Mouse (Mus musculus): ENCODE data around the gene Alox12b. TPM values are rescaled to one million over a fixed set of nuclear protein-coding genes. Genes with fewer than 3 reads are reported as not detected.
A peak's percentile ranks its signal among the peaks of the same experiment; 100 is the strongest.

Alox12b gene
- total and polyA plus RNA-seq, 2 experiments from 2014 or later: 0.91 to 1.5 TPM

- no peak for ATAC-seq (ENCODE audit: low FRiP score)
These were observed 28.2 kb downstream of the Alox12b start for GRCm38 (mm10) chr11:69185031-69185430.

GRCm38 (mm10) chr11:69185936-69186335 lies 29.1 kb downstream of the Alox12b start:
- Histone ChIP-seq H3K4me2 (ENCODE audit: low read depth, low read length, poor library complexity, severe bottlenecking) (no peak overlapping the region), H3K27ac (ENCODE audit: low read depth, low read length) (no peak overlapping the region), H3K36me3 (ENCODE audit: insufficient read depth, low read length) (no peaks in the 10 kb centered on the region), H3K4me1 (ENCODE audit: insufficient read depth, low read length) (no peaks in the 10 kb centered on the region), H3K9ac (replicated peaks; ENCODE audit: low read length, poor library complexity, severe bottlenecking) (no peak overlapping the region), H3K9me3 (ENCODE audit: low read length) (no peaks in the 10 kb centered on the region), H3K27me3 (ENCODE audit: insufficient read depth, low read length) (no peaks in the 10 kb centered on the region), H3K4me3 (ENCODE audit: low read depth, low read length) (no peak overlapping the region)
- no peak for TF ChIP-seq CTCF (IDR thresholded peaks at IDR 0.05)
- DNase-seq (ENCODE audit: low spot score) (no peak), ATAC-seq (ENCODE audit: low FRiP score) (no peak)
- 84% methylated on average over 6 of the region's 6 CpGs for WGBS

More at GRCm38 (mm10) chr11:69185031-69185430, 28.2 kb downstream of the Alox12b start:
- no peak overlapping the region for H3K4me2 ChIP-seq (ENCODE audit: low read depth, low read length, poor library complexity, severe bottlenecking)
- no peak overlapping the region for H3K4me3 ChIP-seq (ENCODE audit: low read depth, low read length)
- H3K27ac ChIP-seq (ENCODE audit: low read depth, low read length): no peak overlapping the region
- H3K4me1 ChIP-seq (ENCODE audit: insufficient read depth, low read length): no peaks in the 10 kb centered on the region
- no peaks in the 10 kb centered on the region for H3K36me3 ChIP-seq (ENCODE audit: insufficient read depth, low read length)
- no peaks in the 10 kb centered on the region for H3K27me3 ChIP-seq (ENCODE audit: insufficient read depth, low read length)
- no peak for DNase-seq (ENCODE audit: low spot score)
- H3K9me3 ChIP-seq (ENCODE audit: low read length): no peaks in the 10 kb centered on the region
- TF ChIP-seq CTCF (IDR thresholded peaks at IDR 0.05): no peak
- WGBS: 84% methylated on average over 5 of the region's 5 CpGs
- H3K9ac ChIP-seq (replicated peaks; ENCODE audit: low read length, poor library complexity, severe bottlenecking): no peak overlapping the region

GRCm38 (mm10) chr11:69192840-69193239 lies 36.1 kb downstream of the Alox12b start:
- Histone ChIP-seq H3K4me2 (ENCODE audit: low read depth, low read length, poor library complexity, severe bottlenecking) (no peak overlapping the region), H3K4me3 (ENCODE audit: low read depth, low read length) (no peak overlapping the region), H3K9me3 (ENCODE audit: low read length) (no peaks in the 10 kb centered on the region), H3K4me1 (ENCODE audit: insufficient read depth, low read length) (peaks cover 5% of the 10 kb centered on the region; the same call in 1 of the 2 replicates), H3K27ac (ENCODE audit: low read depth, low read length) (no peak overlapping the region), H3K27me3 (ENCODE audit: insufficient read depth, low read length) (peaks cover 10% of the 10 kb centered on the region; the same call in 1 of the 2 replicates), H3K9ac (replicated peaks; ENCODE audit: low read length, poor library complexity, severe bottlenecking) (no peak overlapping the region), H3K36me3 (ENCODE audit: insufficient read depth, low read length) (no peaks in the 10 kb centered on the region)
- DNase-seq (ENCODE audit: low spot score) (peak; percentile 77), ATAC-seq (ENCODE audit: low FRiP score) (no peak)
- WGBS: 4% methylated on average over 1 of the region's 1 CpGs
- TF ChIP-seq CTCF (IDR thresholded peaks at IDR 0.05): peak; percentile 94

GRCm38 (mm10) chr11:69196766-69197165 lies 40.0 kb downstream of the Alox12b start:
- DNase-seq (ENCODE audit: low spot score) (peak; percentile 47), ATAC-seq (ENCODE audit: low FRiP score) (no peak)
- H3K27ac ChIP-seq (ENCODE audit: low read depth, low read length): no peak overlapping the region
- peak overlapping the region; percentile 50; the same call in 1 of the 2 replicates for H3K9ac ChIP-seq (replicated peaks; ENCODE audit: low read length, poor library complexity, severe bottlenecking)
- 12% methylated on average over 5 of the region's 5 CpGs for WGBS
- no peaks in the 10 kb centered on the region for H3K9me3 ChIP-seq (ENCODE audit: low read length)
- H3K4me3 ChIP-seq (ENCODE audit: low read depth, low read length): peak overlapping the region; percentile 30
- peak; percentile 67 for TF ChIP-seq CTCF (IDR thresholded peaks at IDR 0.05)
- H3K4me1 ChIP-seq (ENCODE audit: insufficient read depth, low read length): peaks cover 5% of the 10 kb centered on the region; the same call in 1 of the 2 replicates
- peaks cover 12% of the 10 kb centered on the region; the same call in 1 of the 2 replicates for H3K27me3 ChIP-seq (ENCODE audit: insufficient read depth, low read length)
- peak overlapping the region; percentile 61 for H3K4me2 ChIP-seq (ENCODE audit: low read depth, low read length, poor library complexity, severe bottlenecking)
- no peaks in the 10 kb centered on the region for H3K36me3 ChIP-seq (ENCODE audit: insufficient read depth, low read length)

- H3K4me2 ChIP-seq (ENCODE audit: low read depth, low read length, poor library complexity, severe bottlenecking): peak overlapping the region; percentile 61
- H3K36me3 ChIP-seq (ENCODE audit: insufficient read depth, low read length): no peaks in the 10 kb centered on the region
- peak overlapping the region; percentile 30 for H3K4me3 ChIP-seq (ENCODE audit: low read depth, low read length)
- H3K27me3 ChIP-seq (ENCODE audit: insufficient read depth, low read length): peaks cover 12% of the 10 kb centered on the region; the same call in 1 of the 2 replicates
- DNase-seq (ENCODE audit: low spot score) (no peak), ATAC-seq (ENCODE audit: low FRiP score) (no peak)
- no peak overlapping the region for H3K27ac ChIP-seq (ENCODE audit: low read depth, low read length)
- H3K4me1 ChIP-seq (ENCODE audit: insufficient read depth, low read length): peaks cover 5% of the 10 kb centered on the region; the same call in 1 of the 2 replicates
- H3K9me3 ChIP-seq (ENCODE audit: low read length): no peaks in the 10 kb centered on the region
- 2% methylated on average over 13 of the region's 14 CpGs for WGBS
- peak overlapping the region; percentile 50; the same call in 1 of the 2 replicates for H3K9ac ChIP-seq (replicated peaks; ENCODE audit: low read length, poor library complexity, severe bottlenecking)
- no peak for TF ChIP-seq CTCF (IDR thresholded peaks at IDR 0.05)
These were observed 40.4 kb downstream of the Alox12b start for GRCm38 (mm10) chr11:69197194-69197593.

- peak within 1 kb of the TSS; percentile 30 for H3K4me3 ChIP-seq (ENCODE audit: low read depth, low read length)
- peaks cover 5% of the 10 kb centered on the region; the same call in 1 of the 2 replicates for H3K4me1 ChIP-seq (ENCODE audit: insufficient read depth, low read length)
- 29% methylated on average over 6 of the region's 6 CpGs for WGBS
- no peaks in the 10 kb centered on the region for H3K36me3 ChIP-seq (ENCODE audit: insufficient read depth, low read length)
- DNase-seq (ENCODE audit: low spot score) (no peak), ATAC-seq (ENCODE audit: low FRiP score) (no peak)
- no peak for TF ChIP-seq CTCF (IDR thresholded peaks at IDR 0.05)
- H3K9ac ChIP-seq (replicated peaks; ENCODE audit: low read length, poor library complexity, severe bottlenecking): peak within 1 kb of the TSS; percentile 50; the same call in 1 of the 2 replicates
- no peak within 1 kb of the TSS for H3K27ac ChIP-seq (ENCODE audit: low read depth, low read length)
- no peaks in the 10 kb centered on the region for H3K9me3 ChIP-seq (ENCODE audit: low read length)
- peaks cover 12% of the 10 kb centered on the region; the same call in 1 of the 2 replicates for H3K27me3 ChIP-seq (ENCODE audit: insufficient read depth, low read length)
- H3K4me2 ChIP-seq (ENCODE audit: low read depth, low read length, poor library complexity, severe bottlenecking): peak within 1 kb of the TSS; percentile 61
These were observed 41.0 kb downstream of the Alox12b start, which contains the start of gene Alox8 for GRCm38 (mm10) chr11:69197743-69198142. Alox8 (minus strand) TSS chr11:69197843.

Measured in midbrain, postnatal 0 days (tissue).